8 mouse cellular contexts compared by ENCODE assay signal in the genomic region with DNA sequence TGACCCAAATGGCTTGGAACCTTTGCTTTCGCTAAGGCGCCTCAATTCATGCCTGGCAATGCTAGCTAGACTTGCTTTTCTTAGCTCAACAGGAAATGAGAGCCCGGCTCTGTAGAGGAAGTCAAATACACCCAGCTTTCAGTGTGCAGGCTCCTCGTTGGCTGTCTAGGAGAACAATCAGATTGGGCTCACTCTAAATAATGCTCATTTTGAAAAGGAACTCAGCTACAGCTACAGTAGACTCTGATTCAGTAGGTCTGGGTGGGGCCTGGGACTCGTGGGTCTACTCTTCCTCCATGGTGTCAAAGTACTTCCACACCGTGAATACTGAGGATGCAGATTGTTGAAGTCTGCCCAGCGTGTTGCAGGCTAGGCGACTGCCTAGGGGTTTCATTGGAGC. TPM values are rescaled to one million over a fixed set of nuclear protein-coding genes. Genes with fewer than 3 reads are reported as not detected.
DNase-seq lines count a peak whose midpoint lies in the region; ATAC-seq and TF ChIP-seq lines count a peak whose summit lies in the region.

No protein-coding gene starts in this region.

- no peaks in the 10 kb centered on the region for H3K9me3 ChIP-seq in liver, embryonic 16.5 days (replicated peaks; ENCODE audit: control insufficient read depth, low read length)
- no peaks in the 10 kb centered on the region for H3K9me3 ChIP-seq in stomach, postnatal 0 days (ENCODE audit: control insufficient read depth, low read length)

- peak; percentile 61 for ATAC-seq in activated CD4-positive, CD25-positive, alpha-beta regulatory T cell, adult 4 months
- ATAC-seq in liver, embryonic 16.5 days (ENCODE audit: low read depth), result no peak
- ATAC-seq in stomach, postnatal 0 days (ENCODE audit: low FRiP score, low TSS enrichment), result peak; percentile 55

- no peak for TF ChIP-seq CTCF in stomach, postnatal 0 days (IDR thresholded peaks at IDR 0.05; ENCODE audit: low read depth)

- H3K9ac ChIP-seq in liver, embryonic 16.5 days (ENCODE audit: low read depth, low read length), result no peak overlapping the region
- no peak overlapping the region for H3K9ac ChIP-seq in stomach, postnatal 0 days (ENCODE audit: low read length)

- H3K4me3 ChIP-seq in liver, embryonic 16.5 days (ENCODE audit: low read depth, low read length), result no peak overlapping the region
- no peak overlapping the region for H3K4me3 ChIP-seq in stomach, postnatal 0 days (ENCODE audit: low read depth, low read length)

- peaks cover 16% of the 10 kb centered on the region for H3K4me1 ChIP-seq in liver, embryonic 16.5 days (ENCODE audit: control insufficient read depth, low read depth, low read length)
- H3K4me1 ChIP-seq in stomach, postnatal 0 days (replicated peaks; ENCODE audit: control insufficient read depth, insufficient read depth), result peaks cover 7% of the 10 kb centered on the region

- H3K27ac ChIP-seq in liver, embryonic 16.5 days (ENCODE audit: low read length), result peak overlapping the region; percentile 31; the same call in 1 of the 2 replicates
- H3K27ac ChIP-seq in stomach, postnatal 0 days (replicated peaks), result peak overlapping the region; percentile 65

- DNase-seq in adrenal gland, postnatal 14 days, result peak; percentile 45
- DNase-seq in adrenal gland, postnatal 10 days, result no peak
- DNase-seq in heart, postnatal 4 days, result peak; percentile 51
- no peak for DNase-seq in stomach, postnatal 0 days (ENCODE audit: low spot score)
- no peak for DNase-seq in cerebellum, postnatal 4 days (ENCODE audit: low spot score in 2 of 2)
- DNase-seq in layer of hippocampus, adult 9-10 months (ENCODE audit: low spot score), result no peak

- 12% methylated on average over 8 of the region's 8 CpGs for WGBS in liver, embryonic 16.5 days (ENCODE audit: insufficient replicate concordance)
- WGBS in stomach, postnatal 0 days, result 28% methylated on average over 8 of the region's 8 CpGs

- peak overlapping the region; percentile 3; the same call in 1 of the 2 replicates for H3K4me2 ChIP-seq in liver, embryonic 16.5 days (ENCODE audit: low read depth, low read length)
- no peak overlapping the region for H3K4me2 ChIP-seq in stomach, postnatal 0 days (replicated peaks; ENCODE audit: low read depth)

- no peaks in the 10 kb centered on the region for H3K36me3 ChIP-seq in liver, embryonic 16.5 days (ENCODE audit: control insufficient read depth, insufficient read depth)
- no peaks in the 10 kb centered on the region for H3K36me3 ChIP-seq in stomach, postnatal 0 days (ENCODE audit: control insufficient read depth, insufficient read depth, low read length)

- H3K27me3 ChIP-seq in liver, embryonic 16.5 days (ENCODE audit: control insufficient read depth, insufficient read depth, low read depth, low read length), result no peaks in the 10 kb centered on the region
- no peaks in the 10 kb centered on the region for H3K27me3 ChIP-seq in stomach, postnatal 0 days (ENCODE audit: control insufficient read depth, insufficient read depth, low read length)

- TF ChIP-seq EP300 in stomach, postnatal 0 days (optimal IDR thresholded peaks at IDR 0.05), result no peak

RNA-seq across cellular contexts. Expression of a gene that starts 22.0 kb away (rescaled TPM):
- total RNA-seq in adrenal gland, postnatal 14 days (2021), result 140 and 141 TPM in 2 replicates
- total RNA-seq in adrenal gland, postnatal 10 days (2021), result 100 to 1,000 TPM; 138 to 167 TPM
- 10 to 100 TPM; 23.8 to 33.8 TPM for polyA plus RNA-seq in activated CD4-positive, CD25-positive, alpha-beta regulatory T cell, adult 4 months (2017; shearing (Covaris generic))
- total RNA-seq in heart, postnatal 4 days (2021), result 100 to 1,000 TPM; 207 to 231 TPM
- polyA plus RNA-seq in liver, embryonic 16.5 days (2015; fragmentation: Nextera tagmentation; extraction: Ambion mirVana), result 2.2 TPM in 2 replicates
- polyA plus RNA-seq in stomach, postnatal 0 days (2015; fragmentation: Nextera tagmentation; extraction: Ambion mirVana), result 8.5 and 10.1 TPM in 2 replicates

Comparison
In these comparisons a context has a peak if more than half of its experiments do, and no peak if none do; other contexts are left out.
1. DNase-seq: peak in adrenal gland, postnatal 14 days (single experiment) and heart, postnatal 4 days (single experiment); none in adrenal gland, postnatal 10 days (single experiment), stomach, postnatal 0 days (single experiment), cerebellum, postnatal 4 days (0 of 2) and layer of hippocampus, adult 9-10 months (single experiment).